Mouse (Mus musculus) liver, embryonic 13.5 days (tissue): ENCODE measurements at regions not wholly inside any gene's neighbourhood (a gene's known extent, or its start where the extent isn't known, plus 50 kb on each side); places are given as distances from the start of the nearest gene placed in this dataset.

ENCODE experiments used
- ATAC-seq: fragments of 200-750 bp; cut with Nextera tagmentation; 2 replicates; pipeline ENCODE4 v1.8.0; 2017; ENCODE audit warnings: low read depth, mild to moderate bottlenecking, moderate number of reproducible peaks, moderate library complexity
- DNase-seq: peaks from one replicate; pipeline ENCODE4 v3.0.0; 2022
- H3K27ac ChIP-seq: fragments of 300-500 bp; sonication (generic); 2 replicates; pipeline ENCODE4 v1.5.1; 2015; ENCODE audit warnings: moderate library complexity, mild to moderate bottlenecking, inconsistent platforms
- H3K27me3 ChIP-seq: fragments of 300-500 bp; sonication (generic); 2 replicates; pipeline ENCODE4 v1.6.1; 2015; ENCODE audit warnings: mild to moderate bottlenecking, inconsistent platforms
- H3K36me3 ChIP-seq: fragments of 300-500 bp; sonication (generic); 2 replicates; pipeline ENCODE4 v1.6.1; 2015; ENCODE audit warnings: mild to moderate bottlenecking, inconsistent platforms
- H3K4me1 ChIP-seq: fragments of 300-500 bp; sonication (generic); replicated peaks from 2 replicates; pipeline ENCODE4 v1.6.1; 2015; ENCODE audit warnings: inconsistent platforms
- H3K4me2 ChIP-seq: fragments of 300-500 bp; sonication (generic); 2 replicates; pipeline ENCODE4 v1.6.1; 2015; ENCODE audit warnings: inconsistent platforms, mild to moderate bottlenecking, moderate library complexity
- H3K4me3 ChIP-seq: fragments of 300-500 bp; sonication (generic); replicated peaks from 2 replicates; pipeline ENCODE4 v1.5.1; 2015; ENCODE audit warnings: mild to moderate bottlenecking, inconsistent platforms
- H3K9ac ChIP-seq: fragments of 300-500 bp; sonication (generic); 2 replicates; pipeline ENCODE4 v1.6.1; 2015; ENCODE audit warnings: mild to moderate bottlenecking, inconsistent platforms
- H3K9me3 ChIP-seq: fragments of 300-500 bp; sonication (generic); replicated peaks from 2 replicates; pipeline ENCODE4 v1.6.1; 2016; ENCODE audit warnings: inconsistent platforms
- WGBS: fragments of 180-500 bp; shearing (Covaris S2); methylation state at CpG from one replicate; pipeline ENCODE4 v1.1.7; 2015; ENCODE audit not compliant: insufficient replicate concordance; 5-methylcytosine and 5-hydroxymethylcytosine counted together

- 50% methylated on average over 2 of the region's 2 CpGs for WGBS
- no peaks in the 10 kb centered on the region for H3K36me3 ChIP-seq
- no peaks in the 10 kb centered on the region for H3K4me1 ChIP-seq
- H3K9ac ChIP-seq, result no peak overlapping the region
- H3K27me3 ChIP-seq, result no peaks in the 10 kb centered on the region
- H3K4me3 ChIP-seq, result no peak overlapping the region
- DNase-seq, result no peak
- no peaks in the 10 kb centered on the region for H3K9me3 ChIP-seq
- no peak overlapping the region for H3K27ac ChIP-seq
- no peak for ATAC-seq
- H3K4me2 ChIP-seq, result no peak overlapping the region
Measured at GRCm38 (mm10) chr9:115600826-115601225, 290.6 kb upstream of the Stt3b start.

- ATAC-seq, result no peak
- 61% methylated on average over 7 of the region's 7 CpGs for WGBS
- H3K27me3 ChIP-seq, result no peaks in the 10 kb centered on the region
Measured at GRCm38 (mm10) chr9:115602772-115603171, 292.6 kb upstream of the Stt3b start.

GRCm38 (mm10) chr9:115604450-115604849 lies 294.2 kb upstream of the Stt3b start:
- Histone ChIP-seq H3K27me3 (no peaks in the 10 kb centered on the region), H3K4me1 (peaks cover 6% of the 10 kb centered on the region; the same call in 1 of the 2 replicates), H3K9me3 (no peaks in the 10 kb centered on the region), H3K9ac (no peak overlapping the region), H3K4me3 (no peak overlapping the region), H3K27ac (no peak overlapping the region), H3K36me3 (no peaks in the 10 kb centered on the region), H3K4me2 (no peak overlapping the region)
- 61% methylated on average over 3 of the region's 3 CpGs for WGBS
- DNase-seq (no peak), ATAC-seq (no peak)

More at GRCm38 (mm10) chr9:115602772-115603171, 292.6 kb upstream of the Stt3b start:
- Histone ChIP-seq H3K27ac (no peak overlapping the region), H3K9me3 (no peaks in the 10 kb centered on the region), H3K9ac (no peak overlapping the region), H3K4me1 (no peaks in the 10 kb centered on the region), H3K36me3 (no peaks in the 10 kb centered on the region), H3K4me3 (no peak overlapping the region), H3K4me2 (no peak overlapping the region)
- no peak for DNase-seq

- ATAC-seq, result no peak
- no peaks in the 10 kb centered on the region for H3K9me3 ChIP-seq
- H3K27ac ChIP-seq, result no peak overlapping the region
- H3K4me1 ChIP-seq, result peaks cover 9% of the 10 kb centered on the region
- no peak overlapping the region for H3K4me3 ChIP-seq
- H3K27me3 ChIP-seq, result no peaks in the 10 kb centered on the region
- H3K4me2 ChIP-seq, result no peak overlapping the region
- no peaks in the 10 kb centered on the region for H3K36me3 ChIP-seq
- DNase-seq, result no peak
- no peak overlapping the region for H3K9ac ChIP-seq
- 76% methylated on average over 14 of the region's 14 CpGs for WGBS
Measured at GRCm38 (mm10) chr9:115604968-115605682, 294.9 kb upstream of the Stt3b start.

GRCm38 (mm10) chr9:115607961-115608360 lies 297.7 kb upstream of the Stt3b start:
- 38% methylated on average over 2 of the region's 2 CpGs for WGBS
- Histone ChIP-seq H3K4me2 (no peak overlapping the region), H3K36me3 (no peaks in the 10 kb centered on the region), H3K27ac (no peak overlapping the region), H3K9me3 (no peaks in the 10 kb centered on the region), H3K27me3 (no peaks in the 10 kb centered on the region), H3K9ac (no peak overlapping the region), H3K4me1 (peaks cover 32% of the 10 kb centered on the region), H3K4me3 (no peak overlapping the region)
- DNase-seq (no peak), ATAC-seq (no peak)

- Histone ChIP-seq H3K4me3 (no peak overlapping the region), H3K36me3 (no peaks in the 10 kb centered on the region), H3K27ac (no peak overlapping the region), H3K9ac (no peak overlapping the region), H3K4me1 (peaks cover 36% of the 10 kb centered on the region), H3K9me3 (no peaks in the 10 kb centered on the region), H3K27me3 (no peaks in the 10 kb centered on the region), H3K4me2 (no peak overlapping the region)
- 38% methylated on average over 5 of the region's 5 CpGs for WGBS
- no peak for DNase-seq
- no peak for ATAC-seq
Measured at GRCm38 (mm10) chr9:115608377-115608776, 298.2 kb upstream of the Stt3b start.

- no peak for ATAC-seq
- no peak overlapping the region for H3K4me2 ChIP-seq
- no peak overlapping the region for H3K27ac ChIP-seq
- no peak overlapping the region for H3K9ac ChIP-seq
- H3K9me3 ChIP-seq, result no peaks in the 10 kb centered on the region
- H3K4me1 ChIP-seq, result peaks cover 38% of the 10 kb centered on the region
- DNase-seq, result no peak
- H3K4me3 ChIP-seq, result no peak overlapping the region
- no peaks in the 10 kb centered on the region for H3K36me3 ChIP-seq
- WGBS, result 34% methylated on average over 5 of the region's 5 CpGs
- no peaks in the 10 kb centered on the region for H3K27me3 ChIP-seq
Measured at GRCm38 (mm10) chr9:115609904-115610303, 299.4 kb upstream of the Gadl1 start.

- 39% methylated on average over 5 of the region's 5 CpGs for WGBS
- H3K4me2 ChIP-seq, result no peak overlapping the region
- no peak overlapping the region for H3K27ac ChIP-seq
- ATAC-seq, result no peak
- H3K9me3 ChIP-seq, result no peaks in the 10 kb centered on the region
- H3K9ac ChIP-seq, result no peak overlapping the region
- DNase-seq, result no peak
- H3K4me3 ChIP-seq, result no peak overlapping the region
- no peaks in the 10 kb centered on the region for H3K36me3 ChIP-seq
- peaks cover 38% of the 10 kb centered on the region for H3K4me1 ChIP-seq
- H3K27me3 ChIP-seq, result no peaks in the 10 kb centered on the region
Measured at GRCm38 (mm10) chr9:115611713-115612112, 297.5 kb upstream of the Gadl1 start.

- peak; percentile 68 for ATAC-seq
- H3K4me3 ChIP-seq, result no peak overlapping the region
- no peak overlapping the region for H3K27ac ChIP-seq
- H3K9me3 ChIP-seq, result no peaks in the 10 kb centered on the region
- no peak overlapping the region for H3K4me2 ChIP-seq
- 24% methylated on average over 6 of the region's 6 CpGs for WGBS
- H3K4me1 ChIP-seq, result peaks cover 38% of the 10 kb centered on the region
- H3K27me3 ChIP-seq, result no peaks in the 10 kb centered on the region
- DNase-seq, result no peak
- no peaks in the 10 kb centered on the region for H3K36me3 ChIP-seq
- H3K9ac ChIP-seq, result no peak overlapping the region
Measured at GRCm38 (mm10) chr9:115612908-115613307, 296.3 kb upstream of the Gadl1 start.

- peaks cover 34% of the 10 kb centered on the region for H3K4me1 ChIP-seq
- 63% methylated on average over 2 of the region's 2 CpGs for WGBS
- ATAC-seq (no peak), DNase-seq (no peak)
- no peaks in the 10 kb centered on the region for H3K36me3 ChIP-seq
- no peak overlapping the region for H3K4me3 ChIP-seq
- no peaks in the 10 kb centered on the region for H3K9me3 ChIP-seq
- H3K4me2 ChIP-seq, result no peak overlapping the region
- no peaks in the 10 kb centered on the region for H3K27me3 ChIP-seq
- no peak overlapping the region for H3K9ac ChIP-seq
- no peak overlapping the region for H3K27ac ChIP-seq
Measured at GRCm38 (mm10) chr9:115614007-115614406, 295.2 kb upstream of the Gadl1 start.

- Histone ChIP-seq H3K27ac (no peak overlapping the region), H3K4me2 (no peak overlapping the region), H3K9ac (no peak overlapping the region), H3K27me3 (no peaks in the 10 kb centered on the region), H3K36me3 (no peaks in the 10 kb centered on the region), H3K4me3 (no peak overlapping the region), H3K9me3 (no peaks in the 10 kb centered on the region), H3K4me1 (peaks cover 6% of the 10 kb centered on the region)
- WGBS, result 31% methylated on average over 6 of the region's 6 CpGs
- ATAC-seq, result no peak
- no peak for DNase-seq
Measured at GRCm38 (mm10) chr9:115617909-115618308, 291.3 kb upstream of the Gadl1 start.

- Histone ChIP-seq H3K36me3 (no peaks in the 10 kb centered on the region), H3K27ac (no peak overlapping the region), H3K4me2 (no peak overlapping the region), H3K27me3 (no peaks in the 10 kb centered on the region), H3K4me3 (no peak overlapping the region), H3K9ac (no peak overlapping the region), H3K4me1 (peaks cover 5% of the 10 kb centered on the region; the same call in 1 of the 2 replicates), H3K9me3 (no peaks in the 10 kb centered on the region)
- peak; percentile 50; the same call in 1 of the 2 replicates for ATAC-seq
- 8% methylated on average over 5 of the region's 5 CpGs for WGBS
- no peak for DNase-seq
Measured at GRCm38 (mm10) chr9:115623948-115624347, 285.3 kb upstream of the Gadl1 start.
